Mouse (Mus musculus): ENCODE data around the gene Fstl4. TPM values are rescaled to one million over a fixed set of nuclear protein-coding genes. Genes with fewer than 3 reads are reported as not detected.
A peak's percentile ranks its signal among the peaks of the same experiment; 100 is the strongest.

The Fstl4 gene
- polyA plus RNA-seq, 1 experiment from 2014 or later, result 9.1 TPM

GRCm38 (mm10) chr11:52739187-52739586 lies 25.2 kb upstream of the Fstl4 start:
- Histone ChIP-seq H3K27me3 (ENCODE audit: control insufficient read depth, insufficient read depth, low read length) (no peaks in the 10 kb centered on the region), H3K9ac (ENCODE audit: low read depth, low read length) (no peak overlapping the region), H3K27ac (ENCODE audit: low read depth, low read length) (no peak overlapping the region), H3K4me1 (ENCODE audit: control insufficient read depth, insufficient read depth, low read length) (peaks cover 3% of the 10 kb centered on the region), H3K36me3 (ENCODE audit: control insufficient read depth, insufficient read depth, low read length) (no peaks in the 10 kb centered on the region), H3K4me3 (ENCODE audit: low read depth, low read length) (no peak overlapping the region), H3K4me2 (peak overlapping the region; percentile 22), H3K9me3 (replicated peaks; ENCODE audit: control insufficient read depth, low read length) (no peaks in the 10 kb centered on the region)
- WGBS (ENCODE audit: insufficient replicate concordance), result 21% methylated on average over 9 of the region's 9 CpGs
- no peak for ATAC-seq (replicated peaks; ENCODE audit: insufficient number of reproducible peaks, low FRiP score, low TSS enrichment)

DNA sequence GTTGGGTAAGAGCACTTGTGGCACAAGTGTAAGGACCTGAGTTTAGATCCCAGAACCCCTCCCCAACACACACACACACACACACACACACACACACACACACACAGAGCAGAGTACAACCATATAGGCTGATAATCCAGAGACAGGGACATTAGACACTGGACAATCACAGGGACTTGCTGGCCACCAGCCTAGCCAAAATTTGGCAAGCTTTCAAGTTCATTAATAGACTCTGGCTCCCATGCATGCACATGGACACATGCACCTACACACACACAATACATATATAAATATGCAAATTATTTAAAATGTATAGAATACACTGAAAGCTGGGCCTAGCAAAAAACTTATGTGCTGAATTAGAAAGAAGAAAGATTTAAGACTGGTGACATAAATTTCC lies 24.0 kb upstream of the Fstl4 start:
- no peak for ATAC-seq (replicated peaks; ENCODE audit: insufficient number of reproducible peaks, low FRiP score, low TSS enrichment)
- no peaks in the 10 kb centered on the region for H3K9me3 ChIP-seq (replicated peaks; ENCODE audit: control insufficient read depth, low read length)
- H3K36me3 ChIP-seq (ENCODE audit: control insufficient read depth, insufficient read depth, low read length), result no peaks in the 10 kb centered on the region
- no peak overlapping the region for H3K4me2 ChIP-seq
- no peaks in the 10 kb centered on the region for H3K27me3 ChIP-seq (ENCODE audit: control insufficient read depth, insufficient read depth, low read length)
- peaks cover 13% of the 10 kb centered on the region for H3K4me1 ChIP-seq (ENCODE audit: control insufficient read depth, insufficient read depth, low read length)
- no peak overlapping the region for H3K9ac ChIP-seq (ENCODE audit: low read depth, low read length)
- H3K4me3 ChIP-seq (ENCODE audit: low read depth, low read length), result no peak overlapping the region
- no peak overlapping the region for H3K27ac ChIP-seq (ENCODE audit: low read depth, low read length)

- peak overlapping the region; percentile 59; the same call in 1 of the 2 replicates for H3K9ac ChIP-seq (ENCODE audit: low read depth, low read length)
- no peak overlapping the region for H3K4me3 ChIP-seq (ENCODE audit: low read depth, low read length)
- no peaks in the 10 kb centered on the region for H3K36me3 ChIP-seq (ENCODE audit: control insufficient read depth, insufficient read depth, low read length)
- peak overlapping the region; percentile 87 for H3K27ac ChIP-seq (ENCODE audit: low read depth, low read length)
- H3K4me1 ChIP-seq (ENCODE audit: control insufficient read depth, insufficient read depth, low read length), result peaks cover 17% of the 10 kb centered on the region
- H3K27me3 ChIP-seq (ENCODE audit: control insufficient read depth, insufficient read depth, low read length), result no peaks in the 10 kb centered on the region
- no peak for ATAC-seq (replicated peaks; ENCODE audit: insufficient number of reproducible peaks, low FRiP score, low TSS enrichment)
- no peaks in the 10 kb centered on the region for H3K9me3 ChIP-seq (replicated peaks; ENCODE audit: control insufficient read depth, low read length)
- no peak overlapping the region for H3K4me2 ChIP-seq
Measured at GRCm38 (mm10) chr11:52743956-52744355, 20.5 kb upstream of the Fstl4 start.

DNA sequence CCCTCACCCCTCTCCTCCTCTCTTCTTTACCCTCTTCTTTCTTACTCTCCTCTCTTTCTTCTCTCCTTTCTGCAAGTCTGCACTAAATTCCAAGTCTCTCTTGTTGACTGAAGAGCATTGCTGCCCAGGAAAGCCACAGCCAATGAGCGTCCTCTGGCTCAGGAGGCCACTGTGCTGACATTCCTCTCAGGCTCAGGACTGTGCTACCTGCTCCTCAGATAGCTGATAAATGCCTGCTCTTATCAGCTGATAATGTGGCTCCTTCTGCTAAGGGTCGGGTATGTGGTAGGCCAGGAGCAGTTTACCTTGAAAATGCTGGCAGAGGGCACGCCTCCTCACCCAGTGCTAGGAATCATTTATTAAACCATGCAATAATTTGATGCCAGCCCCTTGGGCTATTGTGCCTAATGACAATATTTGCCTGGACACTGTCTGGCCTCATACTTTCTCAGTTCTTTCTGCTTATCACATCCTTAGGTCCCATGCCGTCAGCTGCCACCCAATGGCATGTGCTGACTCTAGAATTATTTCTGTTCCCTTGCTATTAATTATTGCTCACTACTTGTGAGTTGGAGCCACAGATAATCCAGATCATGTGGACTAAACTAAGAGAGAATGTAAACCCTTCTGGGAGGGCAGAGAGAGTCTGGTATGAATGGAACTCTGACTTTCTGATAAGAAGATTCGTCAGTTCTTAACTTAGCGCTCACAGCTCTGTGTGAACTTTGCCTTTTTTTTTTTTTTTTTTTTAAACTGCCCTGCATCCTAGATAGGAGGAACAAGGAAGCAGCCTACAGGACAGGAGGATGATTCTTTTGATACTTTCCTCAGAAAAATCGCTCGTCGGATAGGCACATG lies 19.6 kb upstream of the Fstl4 start:
- Histone ChIP-seq H3K27ac (ENCODE audit: low read depth, low read length) (peak overlapping the region; percentile 87), H3K36me3 (ENCODE audit: control insufficient read depth, insufficient read depth, low read length) (no peaks in the 10 kb centered on the region), H3K4me2 (peak overlapping the region; percentile 15), H3K27me3 (ENCODE audit: control insufficient read depth, insufficient read depth, low read length) (no peaks in the 10 kb centered on the region), H3K9me3 (replicated peaks; ENCODE audit: control insufficient read depth, low read length) (no peaks in the 10 kb centered on the region), H3K4me1 (ENCODE audit: control insufficient read depth, insufficient read depth, low read length) (peaks cover 17% of the 10 kb centered on the region), H3K9ac (ENCODE audit: low read depth, low read length) (no peak overlapping the region), H3K4me3 (ENCODE audit: low read depth, low read length) (no peak overlapping the region)
- 18% methylated on average over 9 of the region's 9 CpGs for WGBS (ENCODE audit: insufficient replicate concordance)
- ATAC-seq (replicated peaks; ENCODE audit: insufficient number of reproducible peaks, low FRiP score, low TSS enrichment), result no peak; the same call in 1 of the 2 replicates

GRCm38 (mm10) chr11:52747206-52747605 lies 17.2 kb upstream of the Fstl4 start:
- 80% methylated on average over 7 of the region's 7 CpGs for WGBS (ENCODE audit: insufficient replicate concordance)
- no peak overlapping the region for H3K27ac ChIP-seq (ENCODE audit: low read depth, low read length)

DNA sequence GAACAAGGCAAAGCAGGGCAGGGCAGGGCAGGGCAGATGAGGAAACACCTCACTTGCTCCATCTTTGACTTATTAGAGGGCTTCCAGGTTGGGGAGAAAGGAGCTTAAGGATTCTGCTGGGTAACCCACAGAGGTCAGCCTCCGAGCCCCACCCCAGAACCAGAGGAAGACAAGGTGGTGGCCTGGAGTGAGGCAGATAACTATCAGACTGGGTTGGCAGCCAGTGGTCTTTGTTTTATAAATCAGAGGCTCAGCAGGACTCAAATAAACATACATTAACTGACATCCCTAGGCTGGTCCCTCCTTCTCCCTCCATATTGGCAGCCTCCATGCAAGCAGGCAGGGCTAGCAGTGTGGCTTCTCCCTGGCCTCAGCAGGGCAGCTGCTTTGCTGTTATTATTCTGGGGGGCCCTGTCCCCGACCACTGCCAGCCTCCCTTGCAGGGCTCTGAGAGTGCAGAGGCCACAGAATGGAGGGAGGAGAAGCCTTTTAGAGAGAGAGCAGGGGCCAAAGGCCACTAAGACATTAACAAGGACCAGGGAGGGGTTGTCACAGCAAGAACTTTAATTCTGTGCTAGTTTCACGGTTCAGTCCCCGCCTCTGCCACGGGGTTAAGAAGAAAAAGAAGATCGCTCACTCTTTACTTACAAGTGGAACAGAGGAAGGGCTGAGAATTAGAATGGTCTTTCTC lies 16.5 kb upstream of the Fstl4 start:
- Histone ChIP-seq H3K9ac (ENCODE audit: low read depth, low read length) (no peak overlapping the region), H3K27me3 (ENCODE audit: control insufficient read depth, insufficient read depth, low read length) (no peaks in the 10 kb centered on the region), H3K4me2 (no peak overlapping the region), H3K36me3 (ENCODE audit: control insufficient read depth, insufficient read depth, low read length) (no peaks in the 10 kb centered on the region), H3K4me1 (ENCODE audit: control insufficient read depth, insufficient read depth, low read length) (peaks cover 17% of the 10 kb centered on the region), H3K9me3 (replicated peaks; ENCODE audit: control insufficient read depth, low read length) (no peaks in the 10 kb centered on the region), H3K4me3 (ENCODE audit: low read depth, low read length) (no peak overlapping the region), H3K27ac (ENCODE audit: low read depth, low read length) (no peak overlapping the region)
- 35% methylated on average over 6 of the region's 6 CpGs for WGBS (ENCODE audit: insufficient replicate concordance)
- no peak for ATAC-seq (replicated peaks; ENCODE audit: insufficient number of reproducible peaks, low FRiP score, low TSS enrichment)

More at GRCm38 (mm10) chr11:52747206-52747605, 17.2 kb upstream of the Fstl4 start:
- no peak overlapping the region for H3K4me2 ChIP-seq
- ATAC-seq (replicated peaks; ENCODE audit: insufficient number of reproducible peaks, low FRiP score, low TSS enrichment), result no peak
- no peaks in the 10 kb centered on the region for H3K36me3 ChIP-seq (ENCODE audit: control insufficient read depth, insufficient read depth, low read length)
- H3K4me3 ChIP-seq (ENCODE audit: low read depth, low read length), result no peak overlapping the region
- no peaks in the 10 kb centered on the region for H3K9me3 ChIP-seq (replicated peaks; ENCODE audit: control insufficient read depth, low read length)
- peaks cover 17% of the 10 kb centered on the region for H3K4me1 ChIP-seq (ENCODE audit: control insufficient read depth, insufficient read depth, low read length)
- no peak overlapping the region for H3K9ac ChIP-seq (ENCODE audit: low read depth, low read length)
- H3K27me3 ChIP-seq (ENCODE audit: control insufficient read depth, insufficient read depth, low read length), result no peaks in the 10 kb centered on the region

DNA sequence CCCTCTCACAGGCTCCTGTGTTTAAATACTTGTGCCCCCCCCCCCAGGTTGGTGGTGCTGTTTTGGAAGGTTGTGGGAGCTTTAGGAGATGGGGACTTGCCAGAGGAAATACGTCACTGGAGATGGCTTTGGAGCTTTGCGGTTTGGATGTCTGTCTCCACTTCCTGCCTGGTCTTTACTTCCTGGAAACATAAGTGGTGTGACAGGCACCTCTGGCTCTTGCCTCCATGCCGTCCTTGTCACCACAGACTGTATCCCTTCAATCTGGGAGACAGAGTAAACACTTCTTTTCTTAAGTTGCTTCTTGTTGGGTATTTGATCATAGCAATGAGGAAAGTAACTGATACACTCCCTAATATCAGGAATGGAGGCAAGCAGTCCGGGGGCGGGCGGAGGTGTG lies 14.4 kb upstream of the Fstl4 start:
- Histone ChIP-seq H3K27me3 (ENCODE audit: control insufficient read depth, insufficient read depth, low read length) (no peaks in the 10 kb centered on the region), H3K4me3 (ENCODE audit: low read depth, low read length) (no peak overlapping the region), H3K9ac (ENCODE audit: low read depth, low read length) (no peak overlapping the region), H3K4me2 (no peak overlapping the region), H3K9me3 (replicated peaks; ENCODE audit: control insufficient read depth, low read length) (no peaks in the 10 kb centered on the region), H3K27ac (ENCODE audit: low read depth, low read length) (no peak overlapping the region), H3K4me1 (ENCODE audit: control insufficient read depth, insufficient read depth, low read length) (peaks cover 8% of the 10 kb centered on the region), H3K36me3 (ENCODE audit: control insufficient read depth, insufficient read depth, low read length) (no peaks in the 10 kb centered on the region)
- ATAC-seq (replicated peaks; ENCODE audit: insufficient number of reproducible peaks, low FRiP score, low TSS enrichment), result no peak
- 74% methylated on average over 6 of the region's 6 CpGs for WGBS (ENCODE audit: insufficient replicate concordance)

DNA sequence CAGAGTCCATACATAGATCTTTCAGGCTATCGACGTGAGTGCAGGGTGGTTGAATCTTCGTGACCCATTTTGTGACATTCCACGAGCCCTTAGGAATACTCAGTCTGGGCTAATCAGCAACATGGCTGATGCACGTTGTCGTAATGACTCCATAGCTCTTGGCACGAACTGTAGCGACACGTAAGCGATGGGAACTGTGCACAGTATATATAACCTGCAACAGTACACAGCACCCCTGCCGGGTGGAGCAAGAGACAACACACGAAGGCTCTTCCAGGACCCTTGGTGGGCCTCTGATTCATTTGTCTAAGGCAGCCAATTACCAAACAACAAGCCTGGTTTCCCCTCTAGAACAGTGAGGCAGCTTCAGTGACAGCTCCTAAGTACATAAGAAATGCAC lies 11.9 kb upstream of the Fstl4 start:
- ATAC-seq (replicated peaks; ENCODE audit: insufficient number of reproducible peaks, low FRiP score, low TSS enrichment), result no peak
- no peak overlapping the region for H3K4me2 ChIP-seq
- 84% methylated on average over 12 of the region's 12 CpGs for WGBS (ENCODE audit: insufficient replicate concordance)
- no peaks in the 10 kb centered on the region for H3K36me3 ChIP-seq (ENCODE audit: control insufficient read depth, insufficient read depth, low read length)
- no peak overlapping the region for H3K9ac ChIP-seq (ENCODE audit: low read depth, low read length)
- H3K27me3 ChIP-seq (ENCODE audit: control insufficient read depth, insufficient read depth, low read length), result no peaks in the 10 kb centered on the region
- H3K4me3 ChIP-seq (ENCODE audit: low read depth, low read length), result no peak overlapping the region
- no peaks in the 10 kb centered on the region for H3K4me1 ChIP-seq (ENCODE audit: control insufficient read depth, insufficient read depth, low read length)
- no peaks in the 10 kb centered on the region for H3K9me3 ChIP-seq (replicated peaks; ENCODE audit: control insufficient read depth, low read length)
- no peak overlapping the region for H3K27ac ChIP-seq (ENCODE audit: low read depth, low read length)

Data from heart, embryonic 11.5 days (tissue).